Comparison of ENCODE assay signal across 8 mouse cellular contexts in the genomic region with DNA sequence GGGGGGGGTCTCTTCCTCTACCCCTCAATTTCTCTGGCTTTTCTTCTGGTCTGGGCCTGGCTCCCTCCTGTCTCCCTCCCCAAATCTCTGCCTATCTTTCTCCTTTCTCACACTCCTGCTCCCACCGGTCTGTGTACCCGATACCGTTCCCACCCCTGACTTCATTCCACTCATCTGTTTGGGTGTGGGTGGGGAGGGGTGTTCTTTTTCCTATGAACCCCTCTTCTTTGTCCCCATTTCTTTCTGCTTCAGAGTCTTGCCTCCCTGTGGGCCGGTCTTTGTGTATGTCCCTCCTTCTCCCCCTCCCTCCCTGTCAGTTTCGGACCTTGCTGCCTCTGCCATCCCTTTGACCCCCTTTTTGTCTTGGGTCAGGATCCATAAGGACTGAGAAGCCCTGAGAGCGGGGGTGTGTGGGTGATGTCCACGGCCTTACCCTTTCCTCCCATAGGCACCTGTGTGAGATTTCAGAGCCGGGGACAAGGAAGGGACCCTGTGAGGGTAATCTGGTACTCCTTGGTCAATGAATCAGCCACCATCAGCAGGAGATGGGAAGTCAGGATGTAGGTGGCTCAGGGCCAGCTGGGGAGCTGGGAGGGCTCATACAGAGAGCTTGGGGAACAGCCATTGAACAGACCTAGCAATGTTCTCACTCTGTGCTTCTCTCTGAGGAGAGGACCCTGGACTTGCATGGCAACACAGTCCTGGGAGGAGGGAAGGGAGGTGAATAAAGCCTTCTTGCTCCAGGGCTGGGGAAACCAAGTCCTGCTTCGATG. TPM values are rescaled to one million over a fixed set of nuclear protein-coding genes. Genes with fewer than 3 reads are reported as not detected.
DNase-seq lines count a peak whose midpoint lies in the region; ATAC-seq and TF ChIP-seq lines count a peak whose summit lies in the region.

No protein-coding gene starts in this region.

- WGBS in lung, postnatal 0 days = 47% methylated on average over 9 of the region's 9 CpGs
- WGBS in lung, adult 2 months = 71% methylated on average over 9 of the region's 9 CpGs
- 50% methylated on average over 9 of the region's 9 CpGs for WGBS in limb, embryonic 12.5 days
- 41% methylated on average over 9 of the region's 9 CpGs for WGBS in stomach, postnatal 0 days

- no peak overlapping the region for H3K9ac ChIP-seq in lung, postnatal 0 days (replicated peaks; ENCODE audit: low read depth)
- peak overlapping the region; percentile 51; the same call in 1 of the 2 replicates for H3K9ac ChIP-seq in limb, embryonic 12.5 days (replicated peaks)
- peak overlapping the region; percentile 43; the same call in 1 of the 2 replicates for H3K9ac ChIP-seq in stomach, postnatal 0 days (ENCODE audit: low read length)

- no peak for TF ChIP-seq EP300 in lung, postnatal 0 days (IDR thresholded peaks at IDR 0.05)
- no peak for TF ChIP-seq EP300 in stomach, postnatal 0 days (optimal IDR thresholded peaks at IDR 0.05)

- H3K4me3 ChIP-seq in lung, postnatal 0 days (ENCODE audit: low read depth, low read length) = no peak overlapping the region
- no peak overlapping the region for H3K4me3 ChIP-seq in lung, adult 2 months (replicated peaks; ENCODE audit: extremely low read depth, low read depth, low read length)
- H3K4me3 ChIP-seq in limb, embryonic 12.5 days (replicated peaks) = peak overlapping the region; percentile 29; the same call in 1 of the 2 replicates
- H3K4me3 ChIP-seq in stomach, postnatal 0 days (ENCODE audit: low read depth, low read length) = 0 out of 2 replicates have a peak overlapping the region, but pooled peaks have one; percentile 17

- H3K4me1 ChIP-seq in lung, postnatal 0 days (ENCODE audit: insufficient read depth, low read depth, low read length) = peaks cover 4% of the 10 kb centered on the region; the same call in 1 of the 2 replicates
- peaks cover 5% of the 10 kb centered on the region for H3K4me1 ChIP-seq in lung, adult 2 months (ENCODE audit: control insufficient read depth, insufficient read depth, low read length)
- H3K4me1 ChIP-seq in limb, embryonic 12.5 days (replicated peaks) = peaks cover 47% of the 10 kb centered on the region
- H3K4me1 ChIP-seq in stomach, postnatal 0 days (replicated peaks; ENCODE audit: control insufficient read depth, insufficient read depth) = peaks cover 4% of the 10 kb centered on the region; the same call in 1 of the 2 replicates

- H3K4me2 ChIP-seq in lung, postnatal 0 days (replicated peaks; ENCODE audit: low read depth, low read length) = peak overlapping the region; percentile 34
- H3K4me2 ChIP-seq in limb, embryonic 12.5 days = peak overlapping the region; percentile 55
- H3K4me2 ChIP-seq in stomach, postnatal 0 days (replicated peaks; ENCODE audit: low read depth) = peak overlapping the region; percentile 45

- no peaks in the 10 kb centered on the region for H3K27me3 ChIP-seq in lung, postnatal 0 days (replicated peaks; ENCODE audit: insufficient read depth, low read length)
- no peaks in the 10 kb centered on the region for H3K27me3 ChIP-seq in limb, embryonic 12.5 days
- H3K27me3 ChIP-seq in stomach, postnatal 0 days (ENCODE audit: control insufficient read depth, insufficient read depth, low read length) = no peaks in the 10 kb centered on the region

- H3K36me3 ChIP-seq in lung, postnatal 0 days (ENCODE audit: insufficient read depth, low read length) = no peaks in the 10 kb centered on the region
- no peaks in the 10 kb centered on the region for H3K36me3 ChIP-seq in limb, embryonic 12.5 days
- H3K36me3 ChIP-seq in stomach, postnatal 0 days (ENCODE audit: control insufficient read depth, insufficient read depth, low read length) = no peaks in the 10 kb centered on the region

- TF ChIP-seq POLR2A in lung, adult 2 months (IDR thresholded peaks at IDR 0.05; ENCODE audit: borderline replicate concordance, extremely low read depth, low read depth, low read length) = no peak

- no peak for ATAC-seq in lung, postnatal 0 days
- no peak for ATAC-seq in limb, embryonic 12.5 days (ENCODE audit: insufficient number of reproducible peaks, insufficient read depth, low FRiP score, low TSS enrichment, low read depth)
- ATAC-seq in stomach, postnatal 0 days (ENCODE audit: low FRiP score, low TSS enrichment) = peak; percentile 9; the same call in 1 of the 2 replicates

- no peaks in the 10 kb centered on the region for H3K9me3 ChIP-seq in lung, postnatal 0 days (ENCODE audit: low read length)
- H3K9me3 ChIP-seq in limb, embryonic 12.5 days = no peaks in the 10 kb centered on the region
- no peaks in the 10 kb centered on the region for H3K9me3 ChIP-seq in stomach, postnatal 0 days (ENCODE audit: control insufficient read depth, low read length)

- DNase-seq in embryo, embryonic 10.5 days (ENCODE audit: low spot score) = peak; percentile 51
- no peak for DNase-seq in embryo, embryonic 11 days
- DNase-seq in lung, postnatal 0 days (ENCODE audit: low spot score) = no peak
- no peak for DNase-seq in lung, adult 2 months
- DNase-seq in stomach, postnatal 0 days (ENCODE audit: low spot score) = no peak
- DNase-seq in frontal cortex, postnatal 10 days (ENCODE audit: low spot score in 2 of 2) = no peak
- no peak for DNase-seq in cerebellum, adult 9-10 months

- H3K27ac ChIP-seq in lung, postnatal 0 days (ENCODE audit: low read length) = no peak overlapping the region
- peak overlapping the region; percentile 89 for H3K27ac ChIP-seq in limb, embryonic 12.5 days
- H3K27ac ChIP-seq in stomach, postnatal 0 days (replicated peaks) = peak overlapping the region; percentile 69

- no peak for TF ChIP-seq CTCF in lung, postnatal 0 days (IDR thresholded peaks at IDR 0.05)
- no peak for TF ChIP-seq CTCF in lung, adult 2 months (IDR thresholded peaks at IDR 0.05; ENCODE audit: insufficient read depth, low read length)
- no peak for TF ChIP-seq CTCF in stomach, postnatal 0 days (IDR thresholded peaks at IDR 0.05; ENCODE audit: low read depth)

RNA-seq across cellular contexts. Expression of a gene that starts 19.5 kb away (rescaled TPM):
- 1.9 and 2.3 TPM in 2 replicates for polyA plus RNA-seq in lung, postnatal 0 days (2015; fragmentation: Nextera tagmentation; extraction: Ambion mirVana)
- 0.69 and 1.6 TPM in 2 replicates for polyA plus RNA-seq in lung, adult 2 months (2012; rRNA removed)
- polyA plus RNA-seq in limb, embryonic 12.5 days (2016; fragmentation: Nextera tagmentation; extraction: Ambion mirVana) = 0.63 and 1.7 TPM in 2 replicates
- 0.57 and 0.63 TPM in 2 replicates for polyA plus RNA-seq in stomach, postnatal 0 days (2015; fragmentation: Nextera tagmentation; extraction: Ambion mirVana)

Comparison
In these comparisons a context has a peak if more than half of its experiments do, and no peak if none do; other contexts are left out.
1. H3K4me3 ChIP-seq: peak in limb, embryonic 12.5 days (single experiment) and stomach, postnatal 0 days (single experiment); none in lung, postnatal 0 days (single experiment) and lung, adult 2 months (single experiment).
2. Peak in every context shown above with its lines, with median percentiles within 50 percentile points of each other: H3K4me2 ChIP-seq.